Mouse (Mus musculus): ENCODE results near the gene Pank1.

Gene Pank1

DNA sequence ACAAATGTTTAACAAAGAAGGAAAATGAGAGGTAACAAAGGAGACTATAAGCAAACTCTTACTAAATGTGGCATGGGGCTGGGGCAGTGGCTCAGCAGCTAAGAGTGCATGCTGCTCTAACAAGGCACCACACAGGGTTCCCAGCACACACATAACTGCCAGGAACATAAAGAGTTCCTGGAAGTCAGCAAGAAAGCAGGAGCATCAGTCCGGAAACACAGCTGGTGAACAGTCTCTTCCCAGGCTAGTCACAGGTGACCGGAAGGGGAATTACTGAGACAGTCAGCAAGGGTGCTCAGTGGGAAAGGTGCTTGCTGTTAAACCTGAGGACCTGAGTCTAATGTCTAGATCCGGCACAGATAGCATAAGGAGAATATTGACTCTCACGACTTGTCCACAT, 63.9 kb downstream of the Pank1 start:
- no peak for DNase-seq

DNA sequence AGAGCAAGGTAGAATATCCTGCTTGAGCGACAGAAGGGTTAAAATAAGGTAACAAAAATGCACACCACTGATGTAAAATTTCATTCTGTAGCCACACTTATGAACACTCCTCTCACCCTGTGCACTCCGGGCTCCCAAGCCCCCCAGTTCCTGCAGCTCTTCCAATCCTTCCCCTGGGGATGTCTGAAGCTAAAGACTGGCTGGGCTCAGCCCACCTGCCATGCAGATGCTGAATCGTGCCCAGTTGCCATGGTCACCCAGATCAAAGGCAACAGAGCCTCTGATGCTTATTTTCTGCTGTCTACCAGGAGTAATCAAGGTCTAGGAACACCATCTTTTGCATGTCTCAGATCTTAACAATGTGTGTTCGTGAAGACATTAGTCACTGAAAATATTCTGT, 64.6 kb downstream of the Pank1 start:
- DNase-seq = no peak

DNA sequence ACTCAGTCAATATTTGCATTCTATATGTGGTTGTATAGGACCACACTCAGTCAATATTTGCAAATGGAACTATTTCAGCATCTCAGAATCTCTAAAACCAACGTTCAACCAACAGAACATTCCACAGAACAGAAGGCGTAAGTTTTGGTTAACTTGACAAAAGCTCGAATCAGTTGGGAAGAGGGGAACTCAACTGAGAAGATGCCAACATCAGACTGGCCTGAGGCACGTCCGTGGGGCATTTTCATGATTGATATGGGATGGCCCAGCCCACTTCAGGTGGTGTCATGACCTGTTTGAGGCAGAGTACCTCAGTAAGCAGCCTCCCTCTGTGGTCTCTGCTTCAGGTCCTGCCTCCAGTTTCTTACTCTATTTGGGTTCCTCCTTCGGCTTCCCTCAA, 65.3 kb downstream of the Pank1 start:
- no peak for DNase-seq

DNA sequence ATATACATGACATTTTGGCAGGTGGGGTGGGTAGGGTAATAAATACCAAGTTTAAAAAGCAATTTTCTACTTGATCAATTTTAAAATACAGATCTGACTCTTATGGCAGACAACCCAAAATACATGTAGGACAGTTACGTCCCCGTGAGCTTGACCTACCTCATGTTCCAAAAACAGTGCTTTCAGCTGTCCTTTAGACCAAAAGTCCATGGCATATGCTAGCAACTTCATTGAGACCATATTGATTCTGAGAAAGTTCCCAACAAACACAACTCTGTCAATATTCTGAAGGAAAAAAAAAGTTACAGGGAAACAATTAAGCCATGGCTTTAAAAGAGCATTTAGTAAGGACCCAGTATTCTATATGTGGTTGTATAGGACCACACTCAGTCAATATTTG, 65.7 kb downstream of the Pank1 start:
- DNase-seq = no peak

DNA sequence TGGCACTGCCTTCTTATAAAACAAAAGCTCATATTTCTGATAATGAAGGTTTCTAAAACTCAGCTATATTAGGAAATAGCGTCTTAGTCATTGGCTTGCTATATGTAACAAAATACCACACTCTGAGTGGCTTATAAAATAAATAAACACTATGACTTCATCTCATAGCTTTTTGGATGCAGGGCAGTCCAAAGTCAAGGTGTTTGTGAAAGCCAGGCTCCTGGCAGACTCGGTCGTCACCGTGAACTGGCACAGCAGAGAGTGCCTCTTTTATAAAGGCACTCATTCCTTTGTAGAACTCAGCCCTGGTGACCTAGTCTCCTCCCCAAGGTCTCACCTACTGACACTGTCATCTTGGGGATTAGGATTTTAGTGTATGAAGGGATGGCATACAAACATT, 66.5 kb downstream of the Pank1 start:
- no peak for DNase-seq

DNA sequence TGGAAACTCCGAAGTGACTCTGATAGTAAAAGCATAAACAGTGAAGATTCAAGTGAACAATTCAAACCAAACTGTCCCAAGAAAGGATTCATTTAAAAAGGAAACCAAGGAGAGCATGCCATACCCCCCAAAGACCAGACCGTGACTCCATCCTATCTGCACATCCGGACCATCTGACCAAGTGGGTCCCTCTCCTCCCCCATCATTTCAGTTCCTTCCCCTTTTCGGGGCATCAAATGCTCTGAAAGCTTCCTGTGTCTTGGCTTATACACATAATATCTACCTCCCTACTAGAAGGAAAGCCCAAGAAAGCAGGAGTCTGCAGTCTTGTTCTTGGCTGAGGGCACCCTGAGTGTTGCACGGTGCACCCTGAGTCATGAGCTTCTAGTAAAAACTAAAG, 72.1 kb downstream of the Pank1 start:
- no peak for DNase-seq

DNA sequence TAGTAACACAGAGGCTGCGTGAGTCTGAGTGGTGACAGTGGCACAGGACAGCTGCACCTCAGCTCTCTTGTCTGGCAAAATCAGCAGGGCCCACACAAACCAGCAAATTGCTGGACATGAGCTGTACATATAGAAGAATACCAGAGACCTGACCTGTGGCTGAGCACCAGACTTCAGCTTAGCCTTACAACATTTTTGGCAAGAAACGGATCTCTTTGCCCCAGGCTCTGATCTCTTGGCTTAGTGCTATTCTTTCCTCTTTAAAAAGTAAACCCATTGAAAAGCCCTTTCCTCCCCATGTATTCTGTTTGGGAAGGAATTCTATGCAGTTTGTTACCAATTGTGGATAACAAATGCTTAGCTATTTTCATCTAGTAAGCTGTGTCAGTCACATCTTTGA, 74.2 kb downstream of the Pank1 start:
- no peak for DNase-seq

DNA sequence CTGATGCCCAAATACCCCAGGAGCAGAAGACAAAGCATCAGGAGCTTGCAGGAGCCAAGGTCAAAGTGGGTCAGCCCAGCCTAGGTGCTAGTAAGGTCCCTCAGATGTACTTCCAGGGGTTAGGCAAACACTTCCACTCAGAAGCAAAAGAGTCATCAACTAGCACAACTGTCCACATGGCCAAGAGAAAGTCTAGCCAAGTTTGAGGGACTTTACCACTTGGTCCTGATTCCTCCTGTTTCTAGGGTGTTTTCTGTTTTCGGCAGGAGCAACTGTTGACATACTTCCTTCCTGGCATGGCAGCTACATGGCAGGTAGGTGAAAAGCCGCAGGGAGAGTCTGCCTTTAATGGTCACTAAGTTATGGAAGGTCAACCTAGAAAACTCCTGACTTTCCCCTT, 74.7 kb downstream of the Pank1 start:
- DNase-seq = no peak

DNA sequence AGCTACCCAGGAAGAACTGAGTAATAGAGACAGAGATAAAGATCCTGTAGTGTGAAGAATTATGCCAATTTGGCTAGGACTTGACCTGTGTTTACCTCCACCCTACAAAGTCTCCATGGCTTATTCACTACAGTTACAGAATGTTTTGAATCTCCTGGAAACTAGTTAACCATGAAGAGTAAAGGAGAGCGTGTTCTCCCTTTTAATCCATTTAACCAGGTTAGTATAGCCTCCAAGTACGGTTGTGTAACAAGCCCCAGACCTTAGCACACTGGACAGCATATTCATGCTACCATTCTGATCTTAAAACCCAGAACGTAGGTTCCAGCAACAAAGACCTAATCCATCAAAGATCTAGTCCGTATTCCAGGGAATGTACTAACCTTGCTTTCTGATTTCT, 75.9 kb downstream of the Pank1 start:
- DNase-seq = no peak

DNA sequence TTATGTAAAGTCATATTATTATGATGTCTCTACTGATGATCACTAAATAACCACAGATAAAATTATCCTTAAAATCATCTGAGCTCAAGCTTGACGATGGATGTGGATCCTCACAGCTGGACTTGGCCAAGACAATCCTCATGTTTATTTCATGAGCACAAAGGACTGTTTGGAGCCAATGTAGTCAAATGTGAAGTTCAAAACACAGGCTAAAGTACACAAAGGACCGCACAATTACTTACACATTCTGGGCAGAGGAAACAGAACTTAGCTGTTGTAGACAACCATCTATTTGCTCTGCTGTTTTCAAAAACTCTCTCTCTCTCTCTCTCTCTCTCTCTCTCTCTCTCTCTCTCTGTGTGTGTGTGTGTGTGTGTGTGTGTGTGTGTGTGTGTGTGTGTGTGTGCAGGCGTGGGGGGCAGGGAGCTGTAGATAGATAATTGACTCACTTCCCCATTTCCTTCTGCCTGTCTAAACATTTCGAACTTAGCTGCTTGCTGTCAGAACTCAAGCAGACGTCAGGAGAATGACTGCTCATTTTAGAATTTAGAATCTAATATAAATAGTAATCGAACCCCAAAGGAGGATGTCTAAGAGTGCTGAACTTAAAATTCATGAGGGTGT, 79.5 kb downstream of the Pank1 start:
- DNase-seq = no peak

DNA sequence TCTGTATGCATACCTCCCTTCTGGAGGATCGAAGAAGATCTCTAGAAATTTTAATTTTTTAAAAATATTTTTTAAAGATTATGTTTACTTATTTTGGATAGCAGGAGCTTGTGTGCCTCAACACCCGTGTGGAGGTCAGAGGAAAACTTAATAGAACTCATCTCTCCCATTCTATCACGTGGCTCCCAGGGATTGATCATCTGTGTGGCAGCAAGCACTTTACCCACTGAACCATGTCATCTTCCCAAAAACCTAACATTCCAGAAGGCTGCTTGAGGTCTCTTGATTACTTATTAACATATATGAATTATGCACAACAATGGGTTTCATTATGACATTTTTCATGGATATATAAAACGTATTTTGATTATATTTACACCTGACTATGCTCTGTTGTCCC, 82.9 kb downstream of the Pank1 start:
- DNase-seq = no peak

DNA sequence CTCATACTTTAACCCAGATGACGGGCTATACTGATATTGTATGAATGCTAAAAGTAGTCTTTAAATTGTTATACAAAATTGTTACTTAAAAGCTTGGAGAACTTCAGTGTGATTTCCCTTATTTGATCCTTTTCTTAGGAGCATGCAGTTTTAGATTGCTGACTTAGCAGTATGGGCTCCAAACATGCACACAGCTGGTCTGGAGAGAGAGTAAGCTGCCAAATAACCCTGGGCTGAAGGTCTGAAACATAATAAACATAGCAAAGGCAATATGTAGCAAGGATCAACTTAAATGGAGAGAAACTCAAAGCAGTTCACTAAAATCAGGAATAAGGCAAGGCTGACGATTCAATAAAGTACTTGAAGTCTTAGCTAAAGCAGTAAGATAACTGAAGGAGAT, 96.8 kb downstream of the Pank1 start:
- no peak for DNase-seq

DNA sequence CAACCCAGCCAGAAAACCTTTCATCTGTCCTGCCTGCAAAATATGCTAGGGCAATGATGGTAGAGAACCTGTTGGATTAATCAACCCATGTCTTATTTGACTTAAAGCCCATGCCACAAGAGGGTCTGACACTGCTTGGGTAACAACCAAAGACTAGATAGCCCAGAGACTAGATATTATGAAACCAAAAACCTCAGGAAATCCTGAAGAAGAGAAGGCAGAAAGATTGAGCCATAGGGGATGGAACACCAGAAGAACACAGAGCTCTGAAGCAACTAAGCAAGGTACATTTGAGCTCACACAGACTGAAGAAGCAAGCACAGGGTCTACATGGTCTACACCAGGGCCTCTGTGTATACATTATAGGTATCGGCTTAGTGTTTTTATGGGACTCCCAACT, 100.3 kb downstream of the Pank1 start:
- no peak for DNase-seq

DNA sequence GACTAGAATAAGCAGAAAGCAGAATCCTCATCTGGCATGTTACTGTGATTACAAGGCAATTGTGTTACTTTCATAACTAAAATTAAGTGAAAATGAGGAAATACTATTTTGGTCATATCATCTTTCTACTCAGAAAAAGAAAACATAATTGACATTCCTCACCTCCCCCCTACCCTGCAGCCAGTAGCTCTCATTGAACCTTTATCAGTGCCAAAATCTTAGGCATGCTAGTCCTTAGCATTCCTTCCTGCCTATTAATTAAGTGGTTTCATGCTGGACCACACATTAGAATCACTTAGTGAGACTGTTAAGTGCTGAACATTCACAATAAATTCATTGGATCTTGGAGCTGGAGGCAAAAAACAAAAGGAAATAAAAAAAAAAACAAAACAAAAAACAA, 101.2 kb downstream of the Pank1 start:
- DNase-seq = no peak

DNA sequence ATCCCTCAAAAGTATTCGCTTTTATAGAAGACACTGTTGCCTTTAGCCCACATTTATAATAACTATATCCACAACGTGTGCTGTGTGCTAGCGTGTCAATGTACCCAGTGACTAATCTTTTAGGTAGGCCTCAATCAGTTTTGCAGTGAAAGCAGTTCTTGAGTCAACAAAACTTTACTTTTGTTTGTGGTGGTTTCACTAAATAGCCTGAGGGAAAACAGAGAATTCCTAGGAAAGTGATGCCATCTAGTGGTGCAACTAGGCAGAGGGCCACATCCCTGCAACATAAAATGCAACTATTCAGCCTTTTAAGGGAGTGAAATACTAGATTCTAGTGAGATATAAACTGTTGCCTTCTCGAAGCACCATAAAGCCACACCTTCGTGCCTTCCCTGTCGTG, 106.5 kb downstream of the Pank1 start:
- peak; percentile 46 for DNase-seq

DNA sequence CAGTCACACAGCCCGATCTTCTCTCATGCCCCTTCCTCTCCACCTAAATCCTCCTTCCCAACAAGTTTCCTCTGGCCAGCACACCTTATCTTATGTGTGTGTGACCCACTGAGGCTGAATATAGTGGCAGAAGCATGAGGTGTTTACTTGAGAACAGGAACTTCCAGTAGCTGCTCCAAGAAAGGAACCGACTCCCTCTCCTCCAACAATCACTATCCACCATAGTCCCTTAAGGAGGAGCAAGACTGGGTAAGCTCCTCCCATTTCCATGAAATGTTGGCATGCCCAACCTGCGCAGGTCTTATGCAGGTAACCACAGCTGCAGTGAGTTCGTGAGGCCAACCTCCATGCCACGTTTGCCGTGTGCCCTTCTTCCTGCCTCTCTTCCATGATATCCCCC, 108.5 kb downstream of the Pank1 start:
- DNase-seq = no peak

DNA sequence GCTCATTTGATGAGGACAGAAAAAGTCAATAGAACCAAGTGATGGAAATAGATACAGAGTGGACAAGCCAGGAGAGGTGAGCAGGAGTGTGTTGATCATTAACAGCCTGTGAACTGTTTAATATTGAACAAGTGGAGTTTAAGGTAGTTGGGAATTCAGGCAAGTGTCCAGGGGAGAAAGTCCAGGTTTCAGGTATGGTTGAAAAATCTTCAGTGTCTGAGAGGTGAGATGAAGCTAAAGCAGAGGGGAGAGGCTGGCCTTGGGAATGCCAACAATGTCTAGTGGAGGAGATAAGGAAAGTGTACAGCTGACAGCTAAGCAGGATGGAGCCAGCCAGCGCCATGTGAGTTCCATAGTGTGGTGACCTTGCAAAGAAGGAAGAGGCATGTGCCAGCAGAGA, 120.5 kb downstream of the Pank1 start:
- DNase-seq = no peak

Data from thymus, postnatal 14 days (tissue).